Mouse (Mus musculus) heart, embryonic 16.5 days (tissue): Measurements from ENCODE around the gene Snrnp35. TPM values are rescaled to one million over a fixed set of nuclear protein-coding genes. Genes with fewer than 3 reads are reported as not detected.

Source experiments
- ATAC-seq: fragments of 200-750 bp; cut with Nextera tagmentation; replicated peaks from 2 replicates; pipeline ENCODE4 v1.8.0; 2017; ENCODE audit warnings: moderate number of reproducible peaks; ENCODE audit not compliant: insufficient read depth, low FRiP score; ENCODE audit errors: extremely low read depth
- H3K27ac ChIP-seq: fragments of 300-500 bp; sonication (generic); 2 replicates; pipeline ENCODE4 v1.5.1; 2014; ENCODE audit warnings: mild to moderate bottlenecking, low read length, control low read depth, moderate library complexity
- H3K27me3 ChIP-seq: fragments of 300-500 bp; sonication (generic); 2 replicates; pipeline ENCODE4 v1.6.1; 2014; ENCODE audit warnings: low read length, mixed read lengths; ENCODE audit not compliant: control insufficient read depth, insufficient read depth
- H3K36me3 ChIP-seq: fragments of 300-500 bp; sonication (generic); 2 replicates; pipeline ENCODE4 v1.6.1; 2014; ENCODE audit not compliant: control insufficient read depth, insufficient read depth
- H3K4me1 ChIP-seq: fragments of 300-500 bp; sonication (generic); 2 replicates; pipeline ENCODE4 v1.6.1; 2014; ENCODE audit warnings: low read length, mixed read lengths; ENCODE audit not compliant: control insufficient read depth, insufficient read depth
- H3K4me2 ChIP-seq: fragments of 300-500 bp; sonication (generic); 2 replicates; pipeline ENCODE4 v1.6.1; 2014; ENCODE audit warnings: low read depth, mild to moderate bottlenecking, control low read depth, low read length
- H3K4me3 ChIP-seq: fragments of 300-500 bp; sonication (generic); 2 replicates; pipeline ENCODE4 v1.5.1; 2014; ENCODE audit warnings: mild to moderate bottlenecking, control low read depth, low read length
- H3K9ac ChIP-seq: fragments of 300-500 bp; sonication (generic); 2 replicates; pipeline ENCODE4 v1.6.1; 2014; ENCODE audit warnings: low read length, control low read depth
- H3K9me3 ChIP-seq: fragments of 300-500 bp; sonication (generic); replicated peaks from 2 replicates; pipeline ENCODE4 v1.6.1; 2016; ENCODE audit warnings: low read length; ENCODE audit not compliant: control insufficient read depth
- WGBS: fragments of 180-500 bp; shearing (Covaris S2); extraction: QIAGEN DNeasy Blood & Tissue Kit; methylation state at CpG from one replicate; pipeline ENCODE4 v1.1.7; 2014; 5-methylcytosine and 5-hydroxymethylcytosine counted together
- polyA plus RNA-seq: library from polyadenylated mRNA; unstranded; fragments of >200 nt; fragmentation: Nextera tagmentation; extraction: Ambion mirVana; gene quantifications from 2 replicates; pipeline ENCODE4 v1.2.1, GENCODE M21; 2015

The Snrnp35 gene
- polyA plus RNA-seq, 1 experiment from 2014 or later = 24.1 TPM

DNA sequence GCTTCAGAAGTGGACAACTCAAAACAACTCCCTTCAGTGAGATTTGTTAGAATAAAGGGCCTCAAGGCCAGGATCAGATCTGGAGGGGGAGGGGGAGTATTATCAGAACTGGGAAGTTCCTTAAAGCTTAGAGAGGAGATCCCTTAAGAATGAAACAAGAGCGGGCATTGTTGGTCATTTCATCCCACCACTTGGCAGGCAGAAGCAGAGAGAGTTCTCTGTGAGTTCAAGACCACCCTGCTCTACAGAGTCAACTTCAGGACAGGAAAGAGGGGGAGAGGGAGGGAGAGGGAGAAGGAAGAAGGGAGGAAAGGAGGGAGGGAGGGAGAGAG, 4.1 kb upstream of the Snrnp35 start:
- H3K4me3 ChIP-seq = no peak overlapping the region
- peak overlapping the region; percentile 74; the same call in 1 of the 2 replicates for H3K4me2 ChIP-seq
- peak overlapping the region; percentile 77 for H3K27ac ChIP-seq
- H3K27me3 ChIP-seq = no peaks in the 10 kb centered on the region
- no peaks in the 10 kb centered on the region for H3K36me3 ChIP-seq
- no peak overlapping the region for H3K9ac ChIP-seq
- H3K4me1 ChIP-seq = peaks cover 4% of the 10 kb centered on the region
- H3K9me3 ChIP-seq = no peaks in the 10 kb centered on the region
- no peak for ATAC-seq
- 64% methylated on average over 1 of the region's 1 CpGs for WGBS

DNA sequence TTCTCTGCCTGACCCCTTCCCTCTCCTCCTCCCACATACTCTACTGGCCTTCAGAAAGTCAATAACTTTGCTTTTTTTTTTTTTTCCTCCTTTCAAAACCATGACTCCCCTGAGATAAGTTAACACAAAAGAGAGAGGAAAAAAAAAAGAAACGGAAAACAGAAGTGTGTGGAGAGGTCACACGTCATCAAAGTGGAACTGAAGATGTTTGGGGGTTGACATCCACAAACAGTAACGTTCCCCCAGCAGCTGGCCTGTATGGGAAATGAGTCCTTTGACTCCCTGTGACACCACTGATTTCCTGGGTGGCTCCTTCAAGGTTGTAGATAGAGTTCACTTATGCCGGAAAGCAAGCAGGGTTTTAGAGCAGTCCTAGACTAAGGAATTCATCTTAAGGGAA, 2.8 kb upstream of the Snrnp35 start:
- H3K27ac ChIP-seq = peak overlapping the region; percentile 57
- no peaks in the 10 kb centered on the region for H3K27me3 ChIP-seq
- H3K9ac ChIP-seq = no peak overlapping the region
- H3K4me2 ChIP-seq = no peak overlapping the region
- H3K9me3 ChIP-seq = no peaks in the 10 kb centered on the region
- no peak for ATAC-seq
- 54% methylated on average over 4 of the region's 4 CpGs for WGBS
- H3K36me3 ChIP-seq = no peaks in the 10 kb centered on the region
- no peak overlapping the region for H3K4me3 ChIP-seq
- peaks cover 11% of the 10 kb centered on the region for H3K4me1 ChIP-seq

DNA sequence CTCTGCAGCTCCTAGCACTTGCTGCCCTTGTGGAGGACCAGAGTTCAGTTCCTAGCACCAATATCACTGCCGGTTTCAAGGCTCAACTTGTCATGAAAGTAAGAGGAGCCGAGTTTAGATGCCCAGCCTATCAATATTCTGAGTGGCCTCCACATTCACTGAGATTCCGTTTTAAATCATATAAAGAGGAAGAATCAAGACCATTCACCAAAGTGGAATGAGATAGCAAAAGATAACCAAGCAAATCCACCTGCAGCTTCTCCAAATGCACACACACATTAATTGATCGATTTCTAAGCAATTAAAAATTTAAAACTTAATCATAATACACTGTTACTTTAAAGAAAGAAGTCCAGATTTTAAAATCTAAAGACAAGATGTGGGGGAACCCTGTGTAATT, 1.2 kb upstream of the Snrnp35 start:
- H3K9me3 ChIP-seq = no peaks in the 10 kb centered on the region
- H3K9ac ChIP-seq = no peak overlapping the region
- WGBS = 90% methylated on average over 4 of the region's 4 CpGs
- H3K36me3 ChIP-seq = no peaks in the 10 kb centered on the region
- no peak for ATAC-seq
- H3K4me1 ChIP-seq = peaks cover 11% of the 10 kb centered on the region
- H3K27me3 ChIP-seq = no peaks in the 10 kb centered on the region
- no peak overlapping the region for H3K4me3 ChIP-seq
- no peak overlapping the region for H3K27ac ChIP-seq
- H3K4me2 ChIP-seq = no peak overlapping the region

DNA sequence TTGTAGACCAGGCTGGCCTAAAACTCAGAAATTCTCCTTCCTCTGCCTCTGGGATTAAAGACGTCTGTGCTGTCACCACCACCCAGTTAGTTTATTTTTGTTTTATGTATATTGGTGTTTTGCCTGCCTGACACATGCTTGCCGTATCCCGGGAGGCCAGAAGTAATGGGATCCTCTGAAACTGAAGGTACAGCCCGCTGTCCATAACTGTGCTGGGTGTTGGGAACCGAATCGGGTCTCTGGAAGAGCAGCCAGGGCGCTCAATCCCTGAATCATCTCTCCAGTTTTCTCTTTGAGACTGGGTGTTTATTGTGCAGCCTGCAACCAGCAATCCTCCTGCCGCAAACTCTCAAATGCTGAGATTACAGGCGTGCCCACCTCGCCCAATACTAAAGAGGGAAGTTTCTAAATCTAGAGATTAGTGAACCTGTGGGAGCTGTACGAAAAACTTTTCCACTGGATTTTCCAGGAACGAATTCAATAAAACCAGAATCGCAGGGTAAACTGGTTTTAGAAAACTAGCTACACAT, 433 bp upstream of the Snrnp35 start:
- 4% methylated on average over 13 of the region's 13 CpGs for WGBS
- H3K4me3 ChIP-seq = peak overlapping the region; percentile 78
- H3K4me1 ChIP-seq = peaks cover 11% of the 10 kb centered on the region
- peak overlapping the region; percentile 88 for H3K4me2 ChIP-seq
- ATAC-seq = no peak
- no peaks in the 10 kb centered on the region for H3K27me3 ChIP-seq
- no peaks in the 10 kb centered on the region for H3K36me3 ChIP-seq
- no peaks in the 10 kb centered on the region for H3K9me3 ChIP-seq
- peak overlapping the region; percentile 99 for H3K27ac ChIP-seq
- peak overlapping the region; percentile 93 for H3K9ac ChIP-seq

DNA sequence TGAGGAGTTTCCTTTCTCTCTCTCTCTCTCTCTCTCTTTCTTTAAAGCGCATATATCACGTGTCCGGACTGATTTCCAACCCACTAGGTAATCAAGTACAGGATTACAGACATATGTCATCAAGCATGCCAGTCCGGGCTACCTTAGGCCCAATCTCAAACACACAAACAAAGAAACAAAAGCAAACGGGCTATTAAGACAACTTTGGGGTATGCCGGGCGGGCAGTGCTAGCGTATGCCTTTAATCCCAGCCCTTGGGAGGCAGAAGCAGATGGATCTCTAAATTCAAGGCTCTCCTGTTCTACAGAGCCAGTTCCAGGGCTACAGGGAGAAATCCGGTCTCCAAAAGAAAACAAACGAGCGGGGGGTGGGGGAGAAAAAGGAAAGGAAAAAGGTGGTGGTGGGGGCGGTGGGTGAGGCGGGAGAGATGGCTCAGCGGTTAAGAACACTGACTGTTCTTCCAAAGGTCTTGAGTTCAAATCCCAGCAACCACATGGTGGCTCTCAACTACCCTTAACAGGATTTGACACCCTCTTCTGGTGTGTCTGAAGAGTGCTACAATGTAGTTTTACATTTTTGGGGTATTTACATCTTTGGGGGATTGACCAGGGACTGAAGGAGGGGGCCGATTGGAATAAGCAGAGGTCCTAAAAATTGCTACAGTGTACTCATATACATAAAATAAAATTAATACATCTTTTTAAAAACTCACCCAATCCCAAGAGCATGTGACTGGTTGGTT, 892 bp downstream of the Snrnp35 start:
- WGBS = 7% methylated on average over 15 of the region's 15 CpGs
- H3K27me3 ChIP-seq = no peaks in the 10 kb centered on the region
- peak overlapping the region; percentile 88 for H3K4me2 ChIP-seq
- H3K36me3 ChIP-seq = no peaks in the 10 kb centered on the region
- ATAC-seq = peak; percentile 19
- no peaks in the 10 kb centered on the region for H3K9me3 ChIP-seq
- peak overlapping the region; percentile 93 for H3K9ac ChIP-seq
- H3K27ac ChIP-seq = peak overlapping the region; percentile 99
- H3K4me1 ChIP-seq = peaks cover 7% of the 10 kb centered on the region
- peak overlapping the region; percentile 78 for H3K4me3 ChIP-seq

DNA sequence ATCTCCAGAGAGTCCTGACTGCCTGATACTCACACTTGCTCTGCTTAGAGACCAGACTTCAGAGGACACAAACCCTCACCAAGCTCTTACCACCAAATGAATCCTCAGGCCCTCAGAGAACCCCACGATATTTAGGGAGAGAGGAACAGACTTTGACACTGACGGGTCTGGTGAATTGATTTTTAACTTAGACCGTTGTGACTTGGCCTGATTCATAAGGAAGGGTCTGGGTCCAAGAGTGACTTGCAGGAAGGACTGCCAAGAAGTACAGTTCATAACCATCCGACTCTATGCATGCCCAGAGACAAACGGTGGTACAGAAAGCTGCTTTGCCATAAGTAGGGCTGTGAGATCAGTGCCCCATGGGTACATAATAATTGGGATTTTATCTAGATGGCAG, 2.7 kb downstream of the Snrnp35 start:
- 81% methylated on average over 5 of the region's 5 CpGs for WGBS
- Histone ChIP-seq H3K36me3 (no peaks in the 10 kb centered on the region), H3K4me2 (no peak overlapping the region), H3K9ac (no peak overlapping the region), H3K27ac (no peak overlapping the region; the same call in 1 of the 2 replicates), H3K4me3 (no peak overlapping the region), H3K27me3 (no peaks in the 10 kb centered on the region), H3K4me1 (peaks cover 7% of the 10 kb centered on the region), H3K9me3 (no peaks in the 10 kb centered on the region)
- no peak for ATAC-seq

DNA sequence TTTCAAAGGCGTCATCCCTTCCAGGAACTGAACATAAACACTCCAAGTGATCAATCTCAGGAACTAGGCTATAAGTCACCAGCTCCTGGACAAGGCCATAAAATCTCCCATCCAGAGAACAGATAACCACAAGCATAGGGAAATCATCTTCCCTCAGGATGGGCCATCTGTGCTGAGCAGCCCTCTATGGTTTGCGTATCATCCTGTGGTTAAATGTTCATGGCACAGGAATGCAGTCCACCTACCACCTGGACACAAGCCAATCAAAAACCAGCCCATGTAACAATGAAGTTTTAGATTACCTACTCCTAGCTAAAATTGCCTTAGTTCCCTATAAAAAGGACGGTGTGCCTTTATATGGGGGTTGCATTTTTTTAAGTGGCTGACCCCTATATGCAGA, 6.0 kb downstream of the Snrnp35 start:
- peaks cover 17% of the 10 kb centered on the region for H3K36me3 ChIP-seq

DNA sequence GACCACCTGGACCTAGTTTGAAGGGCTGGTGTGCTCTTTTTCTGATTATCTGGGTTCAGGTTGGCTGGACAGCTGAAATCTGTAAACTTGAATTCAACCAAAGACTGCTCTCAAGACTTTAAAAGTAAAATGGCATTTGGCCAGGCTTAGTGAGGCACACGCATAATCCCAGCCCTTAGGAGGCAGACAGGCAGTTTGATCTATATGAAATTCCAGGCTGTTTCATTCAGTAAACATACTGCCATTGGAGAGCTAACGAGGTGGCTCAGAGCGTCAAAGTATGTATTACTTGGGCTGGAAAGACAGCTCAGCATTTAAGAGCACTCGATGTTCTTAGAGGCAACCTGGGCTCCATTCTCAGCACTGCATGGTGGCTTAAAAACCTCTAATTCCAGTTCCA, 8.8 kb downstream of the Snrnp35 start:
- peaks cover 17% of the 10 kb centered on the region for H3K36me3 ChIP-seq
- no peak overlapping the region for H3K27ac ChIP-seq
- no peaks in the 10 kb centered on the region for H3K27me3 ChIP-seq
- H3K9me3 ChIP-seq = no peaks in the 10 kb centered on the region
- WGBS = 85% methylated on average over 4 of the region's 4 CpGs
- H3K4me2 ChIP-seq = no peak overlapping the region
- no peak for ATAC-seq
- H3K4me3 ChIP-seq = no peak overlapping the region
- H3K9ac ChIP-seq = no peak overlapping the region
- H3K4me1 ChIP-seq = no peaks in the 10 kb centered on the region

More for the DNA sequence above, 6.0 kb downstream of the Snrnp35 start:
- Histone ChIP-seq H3K4me3 (no peak overlapping the region), H3K9me3 (no peaks in the 10 kb centered on the region), H3K9ac (no peak overlapping the region), H3K27ac (no peak overlapping the region), H3K4me2 (no peak overlapping the region), H3K4me1 (peaks cover 7% of the 10 kb centered on the region), H3K27me3 (no peaks in the 10 kb centered on the region)
- WGBS = 92% methylated on average over 3 of the region's 3 CpGs
- ATAC-seq = no peak

DNA sequence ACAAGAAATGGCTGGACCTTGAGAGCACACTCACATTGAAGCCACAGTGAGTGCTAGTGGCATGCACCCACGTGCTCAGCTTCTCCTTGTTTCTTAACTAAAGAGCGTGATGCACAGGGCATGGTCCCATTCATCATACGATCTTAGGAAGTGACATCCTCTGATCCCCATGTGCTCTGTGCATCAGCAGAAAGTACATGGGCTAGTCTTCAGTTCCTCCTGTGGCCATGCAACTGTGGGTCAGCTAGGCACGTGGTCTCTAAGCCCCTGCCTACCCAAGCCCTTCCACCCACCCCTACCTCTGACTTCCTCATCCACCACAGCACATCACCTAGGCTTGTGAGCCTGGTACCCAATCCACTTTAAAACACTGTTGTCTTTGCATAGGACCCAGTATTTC, 9.7 kb downstream of the Snrnp35 start:
- Histone ChIP-seq H3K4me3 (no peak overlapping the region), H3K4me2 (no peak overlapping the region), H3K27me3 (no peaks in the 10 kb centered on the region), H3K9ac (no peak overlapping the region), H3K9me3 (no peaks in the 10 kb centered on the region), H3K27ac (no peak overlapping the region), H3K36me3 (peaks cover 17% of the 10 kb centered on the region), H3K4me1 (no peaks in the 10 kb centered on the region)
- WGBS = 75% methylated on average over 4 of the region's 4 CpGs
- ATAC-seq = no peak
